Mouse (Mus musculus) neural tube, embryonic 13.5 days (tissue): Measurements from ENCODE around the gene Smoc2. TPM values are rescaled to one million over a fixed set of nuclear protein-coding genes. Genes with fewer than 3 reads are reported as not detected.

Experiments used
- polyA plus RNA-seq: library from polyadenylated mRNA; unstranded; fragments of >200 nt; fragmentation: Nextera tagmentation; extraction: Ambion mirVana; gene quantifications from 2 replicates; pipeline ENCODE4 v1.2.1, GENCODE M21; 2015

Smoc2 gene
- polyA plus RNA-seq, 1 experiment from 2014 or later, result 5.8 TPM

Other genes starting within 250 kb of the Smoc2 start
- not detected in 2 replicates for gene Gm7358, start 220.0 kb upstream of the Smoc2 start, polyA plus RNA-seq
- 1.2 and 1.7 TPM in 2 replicates for gene Dact2, start 75.2 kb upstream of the Smoc2 start, polyA plus RNA-seq